ENCODE assay signal across 8 mouse cellular contexts in the genomic region with DNA sequence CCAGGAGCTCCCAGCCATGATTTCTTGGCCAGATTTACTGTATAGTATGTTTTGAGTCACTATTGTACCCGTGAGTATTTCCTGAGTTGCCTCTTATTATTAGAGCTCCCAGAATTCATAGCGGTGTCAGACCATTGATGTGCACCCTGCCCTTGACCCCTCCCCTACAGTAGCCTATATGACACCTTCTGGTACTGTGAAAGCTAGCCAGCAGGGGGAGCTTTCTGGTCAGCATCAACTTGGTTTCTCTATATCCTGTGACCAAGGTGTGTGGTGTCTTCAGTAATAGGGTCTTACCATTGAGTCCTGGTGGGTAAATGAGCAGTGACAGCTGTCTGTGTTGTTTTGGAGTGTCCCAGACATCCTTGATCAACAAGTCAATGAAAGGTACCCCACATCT. TPM values are rescaled to one million over a fixed set of nuclear protein-coding genes. Genes with fewer than 3 reads are reported as not detected.
DNase-seq lines count a peak whose midpoint lies in the region; ATAC-seq and TF ChIP-seq lines count a peak whose summit lies in the region.

No protein-coding gene starts in this region.

- peak; percentile 72 for DNase-seq in forebrain, embryonic 11.5 days (ENCODE audit: low spot score)
- peak; percentile 40 for DNase-seq in right cerebral cortex, adult 18-20 months
- DNase-seq in right cerebral cortex, postnatal 25 days, result no peak
- DNase-seq in c-Kit-positive CD71-positive TER-119-positive erythroid progenitor cells, embryonic 14.5 days (ENCODE audit: low spot score), result peak; percentile 11
- peak; percentile 60 to 64 for DNase-seq in heart, postnatal 10 days
- peak in 1 of 3 experiments; percentile 3 for DNase-seq in liver, embryonic 14.5 days (ENCODE audit: low read depth in 3 of 3, low spot score in 3 of 3)
- peak; percentile 51 for DNase-seq in splenic B cell, adult 2 months (ENCODE audit: low read depth, low spot score)

- H3K27me3 ChIP-seq in forebrain, embryonic 11.5 days (ENCODE audit: control insufficient read depth, insufficient read depth, low read length), result no peaks in the 10 kb centered on the region
- H3K27me3 ChIP-seq in forebrain, embryonic 12.5 days, result no peaks in the 10 kb centered on the region
- H3K27me3 ChIP-seq in liver, embryonic 14.5 days (ENCODE audit: control insufficient read depth, insufficient read depth, low read length), result no peaks in the 10 kb centered on the region
- H3K27me3 ChIP-seq in splenic B cell, adult 2 months (ENCODE audit: control insufficient read depth, insufficient read depth, low read length, poor library complexity, severe bottlenecking), result no peaks in the 10 kb centered on the region

- no peak overlapping the region for H3K27ac ChIP-seq in forebrain, embryonic 11.5 days (ENCODE audit: low read depth, low read length)
- H3K27ac ChIP-seq in forebrain, embryonic 12.5 days, result no peak overlapping the region
- H3K27ac ChIP-seq in liver, embryonic 14.5 days, result no peak overlapping the region

- no peak overlapping the region for H3K4me3 ChIP-seq in forebrain, embryonic 11.5 days (ENCODE audit: low read depth, low read length)
- no peak overlapping the region for H3K4me3 ChIP-seq in forebrain, embryonic 12.5 days (replicated peaks)
- H3K4me3 ChIP-seq in liver, embryonic 14.5 days (ENCODE audit: insufficient read depth in 1 of 2, low read depth in 2 of 2, low read length in 2 of 2), result no peak overlapping the region

- intact Hi-C loops in heart, postnatal 10 days (cut with DNase I), result loop anchor here (1.0 kb wide), 2 partner anchors 151 to 342 kb away; no protein-coding TSS in a partner anchor

- no peak overlapping the region for H3K9ac ChIP-seq in forebrain, embryonic 11.5 days (ENCODE audit: low read length)
- H3K9ac ChIP-seq in forebrain, embryonic 12.5 days, result no peak overlapping the region
- H3K9ac ChIP-seq in liver, embryonic 14.5 days (replicated peaks), result no peak overlapping the region

- 11% methylated on average over 2 of the region's 2 CpGs for WGBS in forebrain, embryonic 11.5 days
- 31% methylated on average over 2 of the region's 2 CpGs for WGBS in forebrain, embryonic 12.5 days
- WGBS in liver, embryonic 14.5 days (ENCODE audit: insufficient replicate concordance), result 8% methylated on average over 2 of the region's 2 CpGs

- no peak for TF ChIP-seq EP300 in liver, embryonic 14.5 days (IDR thresholded peaks at IDR 0.05; ENCODE audit: low read depth)

- peak; percentile 73 for ATAC-seq in forebrain, embryonic 11.5 days (replicated peaks; ENCODE audit: low FRiP score)
- no peak for ATAC-seq in forebrain, embryonic 12.5 days (ENCODE audit: low FRiP score)
- ATAC-seq in liver, embryonic 14.5 days (ENCODE audit: insufficient read depth), result no peak

- H3K4me1 ChIP-seq in forebrain, embryonic 11.5 days (replicated peaks; ENCODE audit: control insufficient read depth, insufficient read depth, low read length), result no peaks in the 10 kb centered on the region; the same call in 1 of the 2 replicates
- peaks cover 7% of the 10 kb centered on the region for H3K4me1 ChIP-seq in forebrain, embryonic 12.5 days
- H3K4me1 ChIP-seq in liver, embryonic 14.5 days (replicated peaks; ENCODE audit: control insufficient read depth in 2 of 2, insufficient read depth in 2 of 2, low read length in 1 of 2), result no peaks in the 10 kb centered on the region

- no peaks in the 10 kb centered on the region for H3K36me3 ChIP-seq in forebrain, embryonic 11.5 days (ENCODE audit: control insufficient read depth, insufficient read depth, low read length)
- H3K36me3 ChIP-seq in forebrain, embryonic 12.5 days (replicated peaks), result no peaks in the 10 kb centered on the region
- H3K36me3 ChIP-seq in liver, embryonic 14.5 days (replicated peaks; ENCODE audit: control insufficient read depth, insufficient read depth, low read depth), result no peaks in the 10 kb centered on the region
- no peaks in the 10 kb centered on the region for H3K36me3 ChIP-seq in splenic B cell, adult 2 months (ENCODE audit: control insufficient read depth, insufficient read depth, low read length, poor library complexity, severe bottlenecking)

- no peak overlapping the region for H3K4me2 ChIP-seq in forebrain, embryonic 11.5 days (ENCODE audit: low read depth, low read length, severe bottlenecking)
- no peak overlapping the region for H3K4me2 ChIP-seq in forebrain, embryonic 12.5 days
- H3K4me2 ChIP-seq in liver, embryonic 14.5 days (ENCODE audit: low read depth), result no peak overlapping the region

- peak; percentile 61 for TF ChIP-seq CTCF in liver, embryonic 14.5 days (IDR thresholded peaks at IDR 0.05; ENCODE audit: low read depth)

- H3K9me3 ChIP-seq in forebrain, embryonic 11.5 days (ENCODE audit: control insufficient read depth, low read length), result no peaks in the 10 kb centered on the region
- H3K9me3 ChIP-seq in forebrain, embryonic 12.5 days, result no peaks in the 10 kb centered on the region
- no peaks in the 10 kb centered on the region for H3K9me3 ChIP-seq in liver, embryonic 14.5 days (ENCODE audit: control insufficient read depth, low read length)

RNA-seq across cellular contexts. Expression of gene Smim23, which starts 18.4 kb away (rescaled TPM):
- polyA plus RNA-seq in forebrain, embryonic 11.5 days (2014; fragmentation: Nextera tagmentation; extraction: Ambion mirVana), result not detected in 2 replicates
- not detected in 2 replicates for polyA plus RNA-seq in forebrain, embryonic 12.5 days (2016; fragmentation: Nextera tagmentation; extraction: Ambion mirVana)
- not detected for total RNA-seq in heart, postnatal 10 days (2021)
- not detected in 2 replicates for polyA plus RNA-seq in liver, embryonic 14.5 days (2012; rRNA removed)
- not detected in 2 replicates for polyA plus RNA-seq in liver, embryonic 14.5 days (2014; fragmentation: Nextera tagmentation; extraction: Ambion mirVana)
